Mouse (Mus musculus): ENCODE data around the gene Hormad2.

The Hormad2 gene

DNA sequence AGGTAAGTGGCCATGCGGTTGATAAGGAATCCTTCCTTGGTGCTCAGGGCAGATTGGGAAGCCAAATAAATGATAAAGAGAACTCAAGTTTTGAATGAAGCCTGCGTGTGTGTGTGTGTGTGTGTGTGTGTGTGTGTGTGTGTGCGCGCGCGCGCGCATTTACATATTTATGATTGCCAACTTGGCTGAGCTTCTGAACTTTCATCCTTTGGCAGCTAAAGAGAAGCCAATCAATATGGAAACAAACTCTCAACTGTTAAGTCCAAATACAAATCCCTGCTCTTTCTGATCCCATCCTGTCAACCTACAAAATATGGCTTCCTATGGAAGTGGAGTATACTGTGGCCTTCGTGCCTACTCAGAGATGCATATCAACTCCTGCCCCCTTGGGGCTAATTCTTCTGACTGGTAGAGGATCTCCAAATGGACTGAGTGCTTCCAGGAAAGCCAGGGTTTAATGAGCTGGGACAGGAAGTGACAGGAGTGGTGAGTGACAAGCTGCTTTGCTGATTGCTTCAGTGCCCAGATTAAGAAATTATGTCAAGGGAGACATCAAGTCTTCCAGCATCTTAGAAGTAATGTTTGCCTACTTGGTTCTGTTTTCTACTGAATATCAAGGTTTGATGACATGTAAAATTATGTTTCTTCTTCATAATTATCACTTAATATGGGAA lies 5.4 kb upstream of the Hormad2 start:
- DNase-seq (ENCODE audit: low read depth in 1 of 2, low spot score in 2 of 2), result no peak

DNA sequence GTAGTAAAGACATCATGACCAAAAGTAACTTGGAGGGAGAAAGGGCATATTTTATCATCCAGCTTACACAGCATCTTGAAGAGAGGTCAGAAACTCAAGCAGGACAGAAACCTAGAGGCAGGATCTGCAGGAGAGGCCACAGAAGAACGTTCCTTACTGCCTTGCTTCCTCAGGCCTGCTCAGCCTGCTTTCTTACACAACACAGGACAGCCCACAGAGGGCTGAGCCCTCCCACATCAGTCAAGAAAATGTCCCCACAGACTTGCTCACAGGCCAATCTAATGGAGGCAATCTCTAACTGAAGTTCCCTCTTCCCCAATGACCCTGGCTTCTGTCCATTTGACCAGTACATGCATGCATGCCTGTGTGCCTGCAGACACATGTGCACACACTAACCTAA lies 1.4 kb upstream of the Hormad2 start:
- DNase-seq (ENCODE audit: low read depth in 1 of 2, low spot score in 2 of 2), result no peak

GRCm38 (mm10) chr11:4438211-4438610 lies 2.7 kb downstream of the Hormad2 start:
- no peak for DNase-seq (ENCODE audit: low read depth in 1 of 2, low spot score in 2 of 2)

DNA sequence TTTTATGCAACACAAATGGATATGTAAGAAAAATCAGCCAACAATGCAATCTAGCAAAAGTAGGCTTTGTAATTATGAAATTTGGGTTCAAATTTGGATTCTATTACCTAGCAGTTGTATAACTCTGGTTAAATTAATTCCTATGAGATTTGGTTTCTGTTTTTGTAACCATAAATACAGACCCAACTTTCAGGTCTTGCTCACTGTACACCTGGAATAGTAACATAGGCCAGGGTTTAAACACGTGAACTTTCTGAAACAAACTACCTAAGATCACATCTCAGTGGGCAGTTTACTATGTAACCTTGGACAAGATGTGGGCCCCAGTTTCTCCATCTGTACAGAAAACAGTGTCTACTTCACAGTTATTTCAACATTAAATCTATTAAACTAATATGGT lies 3.6 kb downstream of the Hormad2 start:
- DNase-seq (ENCODE audit: low read depth in 1 of 2, low spot score in 2 of 2), result no peak

DNA sequence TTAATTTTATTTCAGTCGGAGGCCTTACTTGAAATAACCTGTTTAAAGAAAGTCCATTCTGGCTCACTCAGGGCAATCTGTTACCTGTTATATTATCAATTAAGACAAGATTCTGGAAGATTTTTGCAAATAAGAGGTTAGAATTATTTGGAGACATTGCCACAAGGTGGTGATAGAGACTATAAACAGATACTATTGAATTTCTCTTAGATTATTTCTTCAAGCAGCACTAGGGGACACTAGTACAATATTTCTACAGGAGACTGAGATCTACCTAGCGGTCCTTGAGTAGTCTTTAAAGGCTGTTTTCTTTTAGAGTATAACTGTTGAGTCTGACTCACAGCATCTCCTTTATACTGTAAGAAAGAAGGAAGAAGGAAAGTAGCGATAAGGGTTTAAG lies 4.3 kb downstream of the Hormad2 start:
- DNase-seq (ENCODE audit: low read depth in 1 of 2, low spot score in 2 of 2), result no peak

GRCm38 (mm10) chr11:4434461-4434860 lies 6.4 kb downstream of the Hormad2 start:
- DNase-seq (ENCODE audit: low read depth in 1 of 2, low spot score in 2 of 2), result no peak

GRCm38 (mm10) chr11:4423818-4424217 lies 17.1 kb downstream of the Hormad2 start:
- no peak for DNase-seq (ENCODE audit: low read depth in 1 of 2, low spot score in 2 of 2)

GRCm38 (mm10) chr11:4422494-4423425 lies 18.1 kb downstream of the Hormad2 start:
- DNase-seq (ENCODE audit: low read depth in 1 of 2, low spot score in 2 of 2), result no peak

- no peak for DNase-seq (ENCODE audit: low read depth in 1 of 2, low spot score in 2 of 2)
These were observed 18.9 kb downstream of the Hormad2 start for GRCm38 (mm10) chr11:4421933-4422488.

- no peak for DNase-seq (ENCODE audit: low read depth in 1 of 2, low spot score in 2 of 2)
These were observed 22.9 kb downstream of the Hormad2 start for GRCm38 (mm10) chr11:4417986-4418385.

GRCm38 (mm10) chr11:4412294-4412693 lies 28.6 kb downstream of the Hormad2 start:
- DNase-seq (ENCODE audit: low read depth in 1 of 2, low spot score in 2 of 2), result no peak

DNA sequence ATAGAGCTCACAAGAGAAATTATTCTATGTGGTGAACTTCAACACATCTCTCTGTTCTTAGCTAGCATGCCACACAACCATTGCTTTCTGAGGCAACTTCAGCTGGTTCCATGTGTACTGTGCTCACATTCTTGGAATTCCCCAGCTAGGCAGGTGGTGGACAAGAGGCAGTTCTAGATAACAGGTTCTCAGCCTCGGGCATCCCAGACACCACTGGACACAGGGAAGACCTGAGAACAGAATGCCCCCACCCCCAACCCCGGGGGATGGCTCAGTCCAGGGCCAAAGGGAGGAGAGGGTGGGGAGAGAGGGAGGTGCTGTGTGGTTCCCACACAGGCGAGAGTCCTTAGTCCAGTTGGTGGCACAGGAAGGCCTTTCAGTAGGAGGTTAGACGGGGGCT lies 36.6 kb downstream of the Hormad2 start:
- no peak for DNase-seq (ENCODE audit: low read depth in 1 of 2, low spot score in 2 of 2)

- DNase-seq (ENCODE audit: low read depth in 1 of 2, low spot score in 2 of 2), result no peak
These were observed 37.5 kb downstream of the Hormad2 start for GRCm38 (mm10) chr11:4403381-4403780.

DNA sequence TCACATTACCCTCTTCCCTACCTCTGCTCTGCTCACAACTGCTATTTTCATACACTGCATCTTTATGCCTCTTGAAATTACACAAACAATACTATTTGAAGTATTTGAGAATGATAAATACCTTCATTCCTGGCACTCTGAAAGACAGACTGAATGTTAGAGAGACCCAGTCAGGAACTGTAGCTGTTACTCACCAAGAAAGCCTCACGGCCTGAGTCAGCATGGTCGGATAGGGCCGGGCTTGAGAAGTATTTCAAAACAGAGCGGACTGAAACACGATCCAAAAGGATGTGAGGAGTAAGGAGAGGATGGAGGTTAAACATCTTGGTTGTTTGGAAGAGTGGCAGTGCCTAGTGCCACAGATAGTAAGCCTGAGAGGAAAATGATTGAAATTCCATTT lies 39.7 kb downstream of the Hormad2 start:
- DNase-seq (ENCODE audit: low read depth in 1 of 2, low spot score in 2 of 2), result no peak

DNA sequence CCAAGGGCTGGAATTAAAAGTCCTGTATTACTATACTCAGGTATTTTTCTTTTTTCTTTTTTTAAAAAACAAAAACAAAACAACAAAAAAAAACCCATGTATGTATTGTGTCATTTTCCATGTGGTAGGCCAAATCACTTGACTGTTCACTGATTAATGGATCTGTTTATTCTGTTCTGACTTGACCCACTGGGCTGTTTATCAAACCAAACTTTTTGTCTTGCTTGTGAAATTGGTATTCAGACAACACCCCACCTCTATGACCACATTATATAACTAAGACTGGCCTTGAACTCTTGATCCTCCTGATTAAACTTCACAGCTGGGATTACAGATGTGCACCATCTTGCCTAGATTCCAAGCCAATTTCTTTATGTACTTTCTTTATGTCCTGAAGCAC lies 46.7 kb downstream of the Hormad2 start:
- DNase-seq (ENCODE audit: low read depth in 1 of 2, low spot score in 2 of 2), result no peak

GRCm38 (mm10) chr11:4388018-4388417 lies 52.9 kb downstream of the Hormad2 start:
- DNase-seq (ENCODE audit: low read depth in 1 of 2, low spot score in 2 of 2), result no peak

DNA sequence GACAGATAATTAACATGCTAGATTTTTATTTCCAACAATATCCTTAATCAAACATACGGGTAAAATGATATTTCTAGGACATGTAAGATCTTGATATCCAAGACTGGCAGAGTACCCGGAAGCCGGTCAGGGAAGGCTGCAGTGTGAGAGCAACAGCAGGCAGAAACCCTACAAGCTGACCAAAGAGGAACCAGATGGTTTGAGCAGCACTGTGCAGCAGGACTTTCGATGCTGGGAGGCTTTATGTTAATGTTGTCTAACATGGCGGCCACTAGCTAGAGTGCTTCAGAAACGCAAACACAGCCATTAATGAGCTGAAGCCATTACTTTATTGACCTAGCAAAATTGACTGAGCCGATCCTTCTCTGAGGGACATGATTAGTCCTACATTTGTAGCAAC lies 58.6 kb downstream of the Hormad2 start:
- DNase-seq (ENCODE audit: low read depth in 1 of 2, low spot score in 2 of 2), result peak in 1 of 2 experiments; percentile 8

GRCm38 (mm10) chr11:4379857-4380256 lies 61.0 kb downstream of the Hormad2 start:
- no peak for DNase-seq (ENCODE audit: low read depth in 1 of 2, low spot score in 2 of 2)

DNA sequence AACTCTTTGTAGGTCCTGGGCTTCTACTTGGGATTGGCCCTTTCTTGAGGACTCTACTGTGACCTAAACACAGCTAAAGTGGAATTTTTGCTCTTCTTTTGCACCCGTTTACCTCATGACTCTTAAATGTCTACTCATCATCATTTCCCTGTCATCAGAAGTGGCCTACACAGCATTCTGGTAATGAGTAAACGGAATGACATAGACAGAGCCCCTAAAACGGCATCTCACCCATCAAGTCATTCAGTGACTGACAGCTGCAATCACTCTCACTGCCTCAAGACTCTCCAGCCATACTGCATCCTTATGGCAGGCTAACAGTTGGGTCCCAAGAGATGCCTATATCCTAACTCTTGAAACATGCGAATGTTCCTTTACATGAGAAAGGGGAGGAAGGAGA lies 74.5 kb downstream of the Hormad2 start:
- no peak for DNase-seq (ENCODE audit: low read depth in 1 of 2, low spot score in 2 of 2)

GRCm38 (mm10) chr11:4355430-4355829 lies 85.5 kb downstream of the Hormad2 start:
- no peak for DNase-seq (ENCODE audit: low read depth in 1 of 2, low spot score in 2 of 2)

DNA sequence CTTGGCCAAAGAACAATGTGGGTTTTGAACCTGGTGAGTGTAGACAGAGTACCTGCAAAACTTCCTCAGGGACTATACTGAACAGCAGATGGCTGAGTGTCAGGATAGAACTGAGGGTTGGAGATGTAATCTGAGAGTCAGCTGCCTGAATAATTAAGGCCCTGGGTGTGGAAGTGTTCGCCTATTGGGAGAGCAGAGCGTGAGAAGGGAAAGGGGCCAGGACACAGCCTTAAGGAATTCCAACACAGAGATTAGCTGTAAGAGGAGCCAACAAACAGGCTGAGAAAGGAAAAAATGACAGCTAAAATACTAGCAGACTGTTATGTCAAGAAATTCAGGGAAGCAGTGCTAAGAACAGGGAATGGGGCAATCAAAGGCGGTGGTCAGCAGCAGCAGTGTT lies 88.3 kb downstream of the Hormad2 start:
- DNase-seq (ENCODE audit: low read depth in 1 of 2, low spot score in 2 of 2), result no peak

DNA sequence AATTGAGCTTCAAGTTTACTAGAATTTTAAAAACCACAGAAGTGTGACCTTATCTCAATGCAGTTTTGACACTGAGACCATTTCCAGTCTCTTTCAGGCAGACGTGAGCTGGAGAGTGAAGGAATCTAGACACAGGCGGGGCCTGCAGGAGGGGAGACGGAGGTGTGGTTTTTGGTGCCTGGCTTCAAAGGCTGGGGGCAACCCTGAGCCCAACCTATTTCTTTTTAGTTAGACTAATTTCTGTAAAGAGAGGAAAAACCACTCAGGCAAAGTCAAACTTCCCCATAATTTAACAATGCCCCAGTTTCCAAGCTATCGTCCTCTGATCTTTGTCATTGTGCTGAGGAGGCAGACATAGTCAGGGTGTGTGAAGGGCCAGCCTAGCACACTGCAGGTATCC lies 97.0 kb downstream of the Hormad2 start:
- no peak for DNase-seq (ENCODE audit: low read depth in 1 of 2, low spot score in 2 of 2)

All from monocyte, adult 2 months (primary cell).